Mouse (Mus musculus) ES-E14 (cell line): ENCODE measurements at regions not wholly inside any gene's neighbourhood (a gene's known extent, or its start where the extent isn't known, plus 50 kb on each side); places are given as distances from the start of the nearest gene placed in this dataset.
"Not testable (repeated sequence)": the region's sequence is repeated elsewhere in the genome, so short reads cannot be mapped to it uniquely, and the experiment has no call there.

Source experiments
- MAFK ChIP-seq: IDR thresholded peaks from 2 replicates; pipeline ENCODE4 v1.6.1; 2014; ENCODE audit warnings: mild to moderate bottlenecking, low read depth, low read length, inconsistent platforms; ENCODE audit not compliant: insufficient read depth
- ZC3H11A ChIP-seq: IDR thresholded peaks from 2 replicates; pipeline ENCODE4 v1.6.1; 2012; ENCODE audit warnings: low read depth, mild to moderate bottlenecking, inconsistent platforms, low read length, borderline replicate concordance
- ZNF384 ChIP-seq: IDR thresholded peaks from 2 replicates; pipeline ENCODE4 v1.6.1; 2012; ENCODE audit warnings: low read depth, low read length, inconsistent platforms

DNA sequence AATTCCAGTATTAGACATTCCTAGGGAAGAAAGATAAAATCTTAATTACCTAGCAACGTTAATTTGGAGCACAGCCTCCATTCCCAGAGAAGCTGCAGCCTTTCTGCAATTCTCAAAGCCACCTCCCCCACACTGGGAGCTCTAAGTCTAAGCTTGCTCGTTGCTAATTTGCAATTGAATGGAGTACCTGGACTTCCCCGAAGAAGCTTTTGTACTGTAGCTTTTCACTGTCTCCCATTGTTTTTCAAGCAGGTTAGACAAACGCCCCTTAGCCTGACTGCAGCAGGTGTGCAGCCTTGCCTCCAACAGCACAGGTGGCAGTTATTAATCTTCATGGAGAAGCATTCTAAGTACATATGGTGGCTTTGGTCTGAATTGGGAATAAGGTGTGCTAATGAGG is 260.9 kb upstream of the Pcdh10 start:
- TF ChIP-seq ZNF384, MAFK, ZC3H11A: not testable (repeated sequence)
